Mouse (Mus musculus) 3T3-L1 (cell line): ENCODE measurements around the gene C130073F10Rik.
"Not testable (repeated sequence)": the region's sequence is repeated elsewhere in the genome, so short reads cannot be mapped to it uniquely, and the experiment has no call there.

Source experiments
- DNase-seq: peaks from one replicate; pipeline ENCODE4 v3.0.0-alpha.2; 2015; ENCODE audit warnings: low read depth, low spot score

Gene C130073F10Rik

GRCm38 (mm10) chr4:101893656-101894420, at the start of gene C130073F10Rik:
Gene C130073F10Rik (minus strand): TSS chr4:101893789.
- DNase-seq, result no peak

- DNase-seq, result not testable (repeated sequence)
These were observed 46.5 kb upstream of the C130073F10Rik start, which contains the start of gene Gm12794 for GRCm38 (mm10) chr4:101940107-101940506. Gene Gm12794 (plus strand): TSS chr4:101940407.

GRCm38 (mm10) chr4:101908821-101909220, 15.2 kb upstream of the C130073F10Rik start, which contains the start of gene Gm12800:
Gene Gm12800 (plus strand): TSS chr4:101909121.
- not testable (repeated sequence) for DNase-seq

GRCm38 (mm10) chr4:101889377-101889776, 4.2 kb downstream of the C130073F10Rik start:
- no peak for DNase-seq

GRCm38 (mm10) chr4:101883641-101884040, 9.9 kb downstream of the C130073F10Rik start:
- DNase-seq, result no peak

- not testable (repeated sequence) for DNase-seq
These were observed 17.9 kb downstream of the C130073F10Rik start for GRCm38 (mm10) chr4:101875687-101876086.

GRCm38 (mm10) chr4:101872031-101872430, 21.6 kb downstream of the C130073F10Rik start:
- DNase-seq, result not testable (repeated sequence)

GRCm38 (mm10) chr4:101862289-101862688, 31.3 kb downstream of the C130073F10Rik start:
- no peak for DNase-seq

GRCm38 (mm10) chr4:101860873-101861272, 32.7 kb downstream of the C130073F10Rik start:
- DNase-seq, result peak; percentile 14

- DNase-seq, result peak; percentile 6
These were observed 42.7 kb downstream of the C130073F10Rik start for GRCm38 (mm10) chr4:101850908-101851307.

GRCm38 (mm10) chr4:101843923-101844322, 49.7 kb downstream of the C130073F10Rik start, which contains the start of gene B020004J07Rik:
Gene B020004J07Rik (minus strand): TSS chr4:101844023.
- DNase-seq, result not testable (repeated sequence)
